Mouse (Mus musculus) lung, embryonic 15.5 days (tissue): ENCODE measurements around the gene Ppp1r2. TPM values are rescaled to one million over a fixed set of nuclear protein-coding genes. Genes with fewer than 3 reads are reported as not detected.

ENCODE experiments used
- ATAC-seq: fragments of 200-750 bp; cut with Nextera tagmentation; 2 replicates; pipeline ENCODE4 v1.8.0; 2017; ENCODE audit warnings: moderate number of reproducible peaks, borderline replicate concordance; ENCODE audit not compliant: low FRiP score, low TSS enrichment; ENCODE audit errors: extremely low read depth
- H3K27ac ChIP-seq: fragments of 300-500 bp; sonication (generic); 2 replicates; pipeline ENCODE4 v1.5.1; 2015; ENCODE audit warnings: moderate library complexity, mild to moderate bottlenecking, inconsistent platforms
- H3K27me3 ChIP-seq: fragments of 300-500 bp; sonication (generic); 2 replicates; pipeline ENCODE4 v1.6.1; 2015; ENCODE audit warnings: inconsistent platforms
- H3K36me3 ChIP-seq: fragments of 300-500 bp; sonication (generic); 2 replicates; pipeline ENCODE4 v1.6.1; 2015; ENCODE audit warnings: inconsistent platforms
- H3K4me1 ChIP-seq: fragments of 300-500 bp; sonication (generic); 2 replicates; pipeline ENCODE4 v1.6.1; 2015; ENCODE audit warnings: inconsistent platforms
- H3K4me2 ChIP-seq: fragments of 300-500 bp; sonication (generic); 2 replicates; pipeline ENCODE4 v1.6.1; 2015; ENCODE audit warnings: inconsistent platforms, mild to moderate bottlenecking, moderate library complexity
- H3K4me3 ChIP-seq: fragments of 300-500 bp; sonication (generic); 2 replicates; pipeline ENCODE4 v1.5.1; 2015; ENCODE audit warnings: mild to moderate bottlenecking, inconsistent platforms
- H3K9ac ChIP-seq: fragments of 300-500 bp; sonication (generic); 2 replicates; pipeline ENCODE4 v1.6.1; 2015; ENCODE audit warnings: inconsistent platforms
- H3K9me3 ChIP-seq: fragments of 300-500 bp; sonication (generic); 2 replicates; pipeline ENCODE4 v1.6.1; 2016; ENCODE audit warnings: inconsistent platforms
- WGBS: fragments of 180-500 bp; shearing (Covaris S2); methylation state at CpG from one replicate; pipeline ENCODE4 v1.1.7; 2015; 5-methylcytosine and 5-hydroxymethylcytosine counted together
- polyA plus RNA-seq: library from polyadenylated mRNA; unstranded; fragments of >200 nt; fragmentation: Nextera tagmentation; extraction: Ambion mirVana; gene quantifications from 2 replicates; pipeline ENCODE4 v1.2.1, GENCODE M21; 2015

The Ppp1r2 gene
- polyA plus RNA-seq, 1 experiment from 2014 or later = 107 TPM

- no peaks in the 10 kb centered on the region for H3K36me3 ChIP-seq
- 64% methylated on average over 5 of the region's 5 CpGs for WGBS
- no peak overlapping the region for H3K27ac ChIP-seq
- no peak for ATAC-seq
- H3K27me3 ChIP-seq = no peaks in the 10 kb centered on the region
- H3K4me1 ChIP-seq = peaks cover 5% of the 10 kb centered on the region
- no peak overlapping the region for H3K4me3 ChIP-seq
- H3K4me2 ChIP-seq = no peak overlapping the region
- H3K9me3 ChIP-seq = no peaks in the 10 kb centered on the region
- H3K9ac ChIP-seq = no peak overlapping the region
Observed at GRCm38 (mm10) chr16:31305199-31305919, 30.3 kb upstream of the Ppp1r2 start.

- no peak for ATAC-seq
Observed at GRCm38 (mm10) chr16:31303276-31303675, 28.2 kb upstream of the Ppp1r2 start.

GRCm38 (mm10) chr16:31300883-31301532, 25.9 kb upstream of the Ppp1r2 start:
- no peak overlapping the region for H3K4me3 ChIP-seq
- no peak overlapping the region for H3K9ac ChIP-seq
- H3K27ac ChIP-seq = no peak overlapping the region
- 0 out of 2 replicates have a peak, but pooled peaks have one; percentile 11 for ATAC-seq
- no peaks in the 10 kb centered on the region for H3K36me3 ChIP-seq
- no peak overlapping the region for H3K4me2 ChIP-seq
- WGBS = 88% methylated on average over 6 of the region's 6 CpGs
- H3K4me1 ChIP-seq = peaks cover 19% of the 10 kb centered on the region
- H3K9me3 ChIP-seq = no peaks in the 10 kb centered on the region
- H3K27me3 ChIP-seq = no peaks in the 10 kb centered on the region

More at GRCm38 (mm10) chr16:31303276-31303675, 28.2 kb upstream of the Ppp1r2 start:
- H3K4me1 ChIP-seq = peaks cover 19% of the 10 kb centered on the region
- H3K4me3 ChIP-seq = no peak overlapping the region
- H3K9me3 ChIP-seq = no peaks in the 10 kb centered on the region
- H3K9ac ChIP-seq = no peak overlapping the region
- H3K36me3 ChIP-seq = no peaks in the 10 kb centered on the region
- no peak overlapping the region for H3K4me2 ChIP-seq
- no peaks in the 10 kb centered on the region for H3K27me3 ChIP-seq
- H3K27ac ChIP-seq = no peak overlapping the region
- WGBS = 73% methylated on average over 10 of the region's 10 CpGs

- Histone ChIP-seq H3K9me3 (no peaks in the 10 kb centered on the region), H3K36me3 (no peaks in the 10 kb centered on the region), H3K27ac (no peak overlapping the region), H3K27me3 (no peaks in the 10 kb centered on the region), H3K4me3 (no peak overlapping the region), H3K4me1 (peaks cover 19% of the 10 kb centered on the region), H3K9ac (no peak overlapping the region), H3K4me2 (no peak overlapping the region)
- ATAC-seq = no peak
- WGBS = 31% methylated on average over 7 of the region's 7 CpGs
Observed at GRCm38 (mm10) chr16:31300467-31300866, 25.4 kb upstream of the Ppp1r2 start.

- Histone ChIP-seq H3K36me3 (no peaks in the 10 kb centered on the region), H3K27ac (no peak overlapping the region), H3K27me3 (no peaks in the 10 kb centered on the region), H3K9ac (no peak overlapping the region), H3K9me3 (no peaks in the 10 kb centered on the region), H3K4me3 (no peak overlapping the region), H3K4me2 (no peak overlapping the region), H3K4me1 (peaks cover 19% of the 10 kb centered on the region)
- no peak for ATAC-seq
- 39% methylated on average over 3 of the region's 3 CpGs for WGBS
Observed at GRCm38 (mm10) chr16:31299960-31300353, 24.9 kb upstream of the Ppp1r2 start.

- H3K27me3 ChIP-seq = no peaks in the 10 kb centered on the region
- H3K9me3 ChIP-seq = no peaks in the 10 kb centered on the region
- no peak overlapping the region for H3K9ac ChIP-seq
- H3K4me2 ChIP-seq = no peak overlapping the region
- H3K4me3 ChIP-seq = no peak overlapping the region
- H3K27ac ChIP-seq = no peak overlapping the region
- H3K36me3 ChIP-seq = no peaks in the 10 kb centered on the region
- WGBS = 31% methylated on average over 11 of the region's 11 CpGs
- no peak for ATAC-seq
- peaks cover 19% of the 10 kb centered on the region for H3K4me1 ChIP-seq
Observed at GRCm38 (mm10) chr16:31299164-31299959, 24.3 kb upstream of the Ppp1r2 start.

DNA sequence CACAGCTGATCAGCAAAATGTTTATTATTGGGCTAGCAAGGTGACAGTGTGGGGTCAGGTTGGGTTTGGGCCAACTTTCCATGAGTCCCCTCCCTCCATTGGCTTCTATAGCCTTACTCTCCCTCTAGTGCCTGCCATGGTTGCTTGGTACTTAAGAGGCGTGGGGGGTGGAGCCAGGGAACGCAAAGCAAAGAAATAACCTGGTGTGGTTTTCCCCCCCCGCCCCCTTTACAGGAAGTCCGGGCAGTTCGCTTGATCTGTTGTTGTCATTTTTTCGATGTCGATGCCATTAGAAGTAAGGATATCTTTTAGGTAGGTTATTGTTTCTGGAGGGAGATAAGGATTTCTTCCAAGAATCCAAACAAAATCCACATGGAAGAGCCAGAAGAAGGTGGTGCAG, 22.0 kb upstream of the Ppp1r2 start:
- H3K9me3 ChIP-seq = no peaks in the 10 kb centered on the region
- WGBS = 86% methylated on average over 7 of the region's 7 CpGs
- no peaks in the 10 kb centered on the region for H3K27me3 ChIP-seq
- no peak overlapping the region for H3K4me3 ChIP-seq
- ATAC-seq = no peak
- H3K27ac ChIP-seq = no peak overlapping the region
- no peaks in the 10 kb centered on the region for H3K36me3 ChIP-seq
- peaks cover 20% of the 10 kb centered on the region for H3K4me1 ChIP-seq
- H3K9ac ChIP-seq = no peak overlapping the region
- no peak overlapping the region for H3K4me2 ChIP-seq

DNA sequence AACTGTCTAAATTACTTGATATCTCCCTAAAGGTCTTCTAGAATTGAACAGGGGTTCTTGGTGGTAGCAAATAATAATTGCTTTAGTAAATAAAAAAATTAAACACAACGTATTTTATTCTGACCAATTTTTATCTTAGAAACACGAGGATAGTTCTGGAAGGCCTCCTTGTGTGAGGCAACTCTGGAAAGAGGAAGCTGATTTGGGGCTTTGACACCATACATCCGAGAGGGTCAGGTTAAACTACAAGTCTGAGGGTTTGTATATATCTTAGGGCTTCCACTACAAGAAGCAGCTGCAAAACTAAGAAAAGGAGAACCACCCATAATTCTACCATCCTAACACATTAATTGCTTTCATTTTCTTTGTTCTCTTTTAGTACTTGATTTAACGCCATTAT, 18.7 kb upstream of the Ppp1r2 start:
- Histone ChIP-seq H3K4me1 (peaks cover 18% of the 10 kb centered on the region), H3K4me3 (no peak overlapping the region), H3K9me3 (no peaks in the 10 kb centered on the region), H3K4me2 (no peak overlapping the region), H3K27me3 (no peaks in the 10 kb centered on the region), H3K9ac (no peak overlapping the region), H3K36me3 (no peaks in the 10 kb centered on the region), H3K27ac (no peak overlapping the region)
- no peak for ATAC-seq
- WGBS = 55% methylated on average over 4 of the region's 4 CpGs

GRCm38 (mm10) chr16:31290751-31291365, 15.8 kb upstream of the Ppp1r2 start:
- Histone ChIP-seq H3K36me3 (no peaks in the 10 kb centered on the region), H3K9me3 (no peaks in the 10 kb centered on the region), H3K4me2 (peak overlapping the region; percentile 41), H3K27me3 (no peaks in the 10 kb centered on the region), H3K4me3 (no peak overlapping the region), H3K27ac (peak overlapping the region; percentile 91), H3K9ac (no peak overlapping the region), H3K4me1 (peaks cover 21% of the 10 kb centered on the region)
- peak; percentile 44; the same call in 1 of the 2 replicates for ATAC-seq
- WGBS = 47% methylated on average over 7 of the region's 7 CpGs

GRCm38 (mm10) chr16:31290281-31290680, 15.2 kb upstream of the Ppp1r2 start:
- Histone ChIP-seq H3K27me3 (no peaks in the 10 kb centered on the region), H3K4me3 (no peak overlapping the region), H3K27ac (peak overlapping the region; percentile 91), H3K4me2 (peak overlapping the region; percentile 41), H3K4me1 (peaks cover 21% of the 10 kb centered on the region), H3K36me3 (no peaks in the 10 kb centered on the region), H3K9ac (no peak overlapping the region), H3K9me3 (no peaks in the 10 kb centered on the region)
- WGBS = 25% methylated on average over 10 of the region's 10 CpGs
- ATAC-seq = peak; percentile 95

GRCm38 (mm10) chr16:31287712-31288111, 12.6 kb upstream of the Ppp1r2 start:
- H3K9ac ChIP-seq = no peak overlapping the region
- no peak overlapping the region for H3K4me2 ChIP-seq
- H3K9me3 ChIP-seq = no peaks in the 10 kb centered on the region
- 63% methylated on average over 3 of the region's 3 CpGs for WGBS
- H3K4me1 ChIP-seq = peaks cover 21% of the 10 kb centered on the region
- no peaks in the 10 kb centered on the region for H3K36me3 ChIP-seq
- no peaks in the 10 kb centered on the region for H3K27me3 ChIP-seq
- no peak overlapping the region for H3K27ac ChIP-seq
- H3K4me3 ChIP-seq = no peak overlapping the region
- no peak for ATAC-seq
